Mouse (Mus musculus) splenic B cell, adult 2 months (primary cell): ENCODE measurements around the gene Map2k6.

Experiments
- DNase-seq: peaks from one replicate; pipeline ENCODE4 v3.0.0-alpha.2; 2011; ENCODE audit warnings: low read depth, low spot score
- H3K27me3 ChIP-seq: 2 replicates; pipeline ENCODE4 v1.6.1; 2012; ENCODE audit warnings: mild to moderate bottlenecking, low read length, moderate library complexity, mixed read lengths; ENCODE audit not compliant: control insufficient read depth, poor library complexity, insufficient read depth, severe bottlenecking
- H3K36me3 ChIP-seq: 2 replicates; pipeline ENCODE4 v1.6.1; 2012; ENCODE audit warnings: mild to moderate bottlenecking, low read length, moderate library complexity, mixed read lengths; ENCODE audit not compliant: control insufficient read depth, poor library complexity, insufficient read depth, severe bottlenecking

The Map2k6 gene

GRCm38 (mm10) chr11:110427159-110427561 is 28.2 kb downstream of the Map2k6 start:
- Histone ChIP-seq H3K27me3 (no peaks in the 10 kb centered on the region), H3K36me3 (no peaks in the 10 kb centered on the region)
- peak; percentile 82 for DNase-seq

- no peaks in the 10 kb centered on the region for H3K27me3 ChIP-seq
- no peaks in the 10 kb centered on the region for H3K36me3 ChIP-seq
- DNase-seq = no peak
Measured at GRCm38 (mm10) chr11:110428999-110429398, 30.1 kb downstream of the Map2k6 start.

GRCm38 (mm10) chr11:110429837-110430418 is 31.0 kb downstream of the Map2k6 start:
- Histone ChIP-seq H3K27me3 (no peaks in the 10 kb centered on the region), H3K36me3 (no peaks in the 10 kb centered on the region)
- peak; percentile 44 for DNase-seq

GRCm38 (mm10) chr11:110435839-110436556 is 37.1 kb downstream of the Map2k6 start:
- no peaks in the 10 kb centered on the region for H3K36me3 ChIP-seq
- DNase-seq = no peak
- H3K27me3 ChIP-seq = no peaks in the 10 kb centered on the region; the same call in 1 of the 2 replicates

- no peaks in the 10 kb centered on the region; the same call in 1 of the 2 replicates for H3K27me3 ChIP-seq
- DNase-seq = no peak
- no peaks in the 10 kb centered on the region for H3K36me3 ChIP-seq
Measured at GRCm38 (mm10) chr11:110436998-110437397, 38.1 kb downstream of the Map2k6 start.

DNA sequence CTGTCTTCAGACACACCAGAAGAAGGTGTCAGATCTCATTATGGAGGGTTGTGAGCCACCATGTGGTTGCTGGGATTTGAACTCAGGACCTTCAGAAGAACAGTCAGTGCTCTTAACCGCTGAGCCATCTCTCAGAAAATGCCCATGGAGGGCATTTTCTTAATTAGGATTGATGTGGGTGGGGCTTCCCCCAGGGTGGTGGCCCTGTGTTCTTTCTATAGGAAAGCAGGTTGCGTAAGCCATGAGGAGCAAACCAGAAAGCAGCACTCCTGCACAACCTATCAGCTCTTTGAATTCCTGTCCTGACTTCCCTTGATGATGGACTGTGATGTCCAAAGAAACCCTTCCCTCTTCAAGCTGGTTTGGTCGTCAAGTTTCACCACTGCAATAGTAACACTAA is 39.2 kb downstream of the Map2k6 start:
- DNase-seq = no peak
- Histone ChIP-seq H3K27me3 (no peaks in the 10 kb centered on the region; the same call in 1 of the 2 replicates), H3K36me3 (no peaks in the 10 kb centered on the region)

DNA sequence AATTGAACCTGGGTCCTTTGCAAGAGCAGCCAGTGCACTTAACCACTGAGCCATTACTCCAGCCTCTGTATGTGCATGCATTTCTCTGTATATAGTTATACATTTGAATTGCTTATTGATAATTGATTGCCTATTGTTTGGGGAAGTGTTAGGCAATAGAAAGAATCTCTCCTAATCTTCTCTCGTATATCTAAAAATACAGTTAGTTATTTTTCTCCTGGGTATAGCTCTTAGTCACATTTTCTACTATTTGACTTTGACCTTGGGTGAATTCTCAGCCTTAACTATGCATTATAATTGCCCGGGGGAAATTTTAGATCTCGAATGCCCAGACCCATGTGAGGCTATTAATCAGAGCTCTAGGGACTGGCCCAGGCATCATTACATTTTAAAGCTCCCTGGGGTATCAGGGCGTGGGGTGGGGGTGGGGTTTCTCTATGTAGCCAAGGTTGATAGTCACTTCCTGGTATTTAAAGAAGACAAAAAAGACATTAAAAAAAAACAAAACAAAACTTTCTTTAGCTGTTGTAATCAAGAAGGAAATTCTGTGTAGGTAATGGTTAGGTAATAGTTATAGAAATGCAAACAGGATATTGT is 39.9 kb downstream of the Map2k6 start:
- no peaks in the 10 kb centered on the region; the same call in 1 of the 2 replicates for H3K27me3 ChIP-seq
- DNase-seq = peak; percentile 53
- H3K36me3 ChIP-seq = no peaks in the 10 kb centered on the region

DNA sequence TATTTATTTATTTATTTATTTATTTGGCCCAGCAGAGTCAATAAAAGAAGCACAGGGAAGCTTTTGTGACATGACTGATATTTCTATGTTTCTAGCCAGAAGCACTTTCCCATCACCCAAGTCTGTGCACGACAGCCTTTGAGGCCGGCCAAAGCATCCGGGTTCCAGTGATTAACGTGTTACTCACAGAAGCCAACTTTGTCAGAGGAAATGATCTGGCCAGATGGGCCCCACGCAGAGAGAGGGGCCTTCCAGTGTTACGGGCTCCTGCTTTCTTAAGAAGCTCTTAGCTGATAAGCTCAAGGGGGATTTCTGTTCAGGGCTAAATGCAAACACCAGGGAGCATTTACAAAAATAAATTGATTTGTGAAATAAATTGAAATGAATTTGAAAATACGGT is 40.4 kb downstream of the Map2k6 start:
- H3K27me3 ChIP-seq = no peaks in the 10 kb centered on the region; the same call in 1 of the 2 replicates
- no peak for DNase-seq
- no peaks in the 10 kb centered on the region for H3K36me3 ChIP-seq

GRCm38 (mm10) chr11:110444576-110444975 is 45.7 kb downstream of the Map2k6 start:
- no peaks in the 10 kb centered on the region for H3K36me3 ChIP-seq
- DNase-seq = no peak

DNA sequence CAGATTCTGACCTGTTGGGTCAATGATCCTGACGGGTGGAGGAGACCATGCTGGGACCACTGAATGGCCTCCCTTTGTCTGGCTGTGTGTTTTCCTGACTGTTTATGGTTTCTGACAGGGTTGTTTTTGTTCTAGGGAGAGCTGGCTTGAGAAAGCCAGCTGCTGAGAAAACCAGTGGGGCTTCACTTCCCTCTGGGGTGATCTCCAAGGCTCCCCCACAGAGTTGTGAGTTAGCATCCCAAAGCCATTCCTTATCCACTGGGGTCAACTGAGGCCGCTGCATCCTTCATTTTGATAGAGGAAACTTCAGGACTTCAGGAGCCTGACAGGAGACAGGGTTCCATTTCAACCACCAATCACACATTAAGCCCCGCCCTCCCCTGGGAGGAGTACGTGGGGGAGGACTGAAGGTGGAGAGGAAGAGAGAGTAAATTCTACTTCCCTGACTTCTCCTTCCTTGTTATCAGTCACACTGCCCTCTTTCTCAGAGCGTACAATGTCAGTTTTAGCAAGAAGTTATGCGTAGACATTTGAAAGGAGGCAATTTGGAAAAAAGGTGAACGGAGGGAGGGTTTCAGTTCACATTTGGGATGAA is 49.3 kb downstream of the Map2k6 start:
- no peaks in the 10 kb centered on the region for H3K36me3 ChIP-seq
- DNase-seq = peak; percentile 67
- no peaks in the 10 kb centered on the region for H3K27me3 ChIP-seq

More at GRCm38 (mm10) chr11:110444576-110444975, 45.7 kb downstream of the Map2k6 start:
- H3K27me3 ChIP-seq = no peaks in the 10 kb centered on the region

- Histone ChIP-seq H3K36me3 (no peaks in the 10 kb centered on the region), H3K27me3 (no peaks in the 10 kb centered on the region)
- DNase-seq = no peak
Measured at GRCm38 (mm10) chr11:110448726-110449161, 49.8 kb downstream of the Map2k6 start.

DNA sequence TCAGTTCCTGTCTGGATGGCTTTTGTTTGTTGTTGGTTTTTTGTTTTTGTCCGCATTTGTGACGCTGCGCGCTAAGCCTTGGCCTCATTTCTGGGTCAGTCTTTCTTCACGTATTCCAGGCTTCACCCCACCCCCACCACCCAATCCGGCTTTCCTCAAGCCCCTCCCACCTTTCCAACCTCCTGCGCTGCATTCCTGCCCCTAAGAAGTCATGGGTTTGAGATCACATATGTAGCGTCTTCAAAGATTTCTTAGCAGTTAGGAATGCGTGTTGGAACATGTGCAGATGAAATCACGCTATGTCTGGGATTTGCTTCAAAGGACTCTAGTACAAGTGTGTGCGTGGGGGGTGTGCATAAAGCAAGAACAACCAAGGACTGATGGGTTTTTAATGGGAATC is 50.3 kb downstream of the Map2k6 start:
- no peak for DNase-seq
- Histone ChIP-seq H3K27me3 (no peaks in the 10 kb centered on the region), H3K36me3 (no peaks in the 10 kb centered on the region)

- no peak for DNase-seq
Measured at GRCm38 (mm10) chr11:110450091-110450757, 51.3 kb downstream of the Map2k6 start.

DNA sequence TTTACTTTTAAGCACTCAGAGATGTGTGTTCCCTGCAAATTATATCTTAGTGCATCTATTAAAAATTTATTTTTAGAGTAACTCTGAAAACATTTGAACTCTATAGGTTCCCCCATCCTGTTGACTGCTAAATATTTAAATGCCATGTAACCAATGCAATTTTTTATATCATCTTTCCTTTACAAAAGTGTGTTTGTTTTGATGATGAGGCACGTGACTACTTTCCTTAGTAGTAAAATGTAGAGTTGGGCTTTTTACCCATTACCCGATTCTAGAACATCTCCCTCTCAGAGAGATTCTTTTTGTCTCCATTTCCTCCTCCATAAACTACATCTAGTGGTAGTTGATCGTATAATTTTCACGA is 51.8 kb downstream of the Map2k6 start:
- Histone ChIP-seq H3K36me3 (no peaks in the 10 kb centered on the region), H3K27me3 (no peaks in the 10 kb centered on the region)
- DNase-seq = no peak

More at GRCm38 (mm10) chr11:110450091-110450757, 51.3 kb downstream of the Map2k6 start:
- no peaks in the 10 kb centered on the region for H3K36me3 ChIP-seq
- H3K27me3 ChIP-seq = no peaks in the 10 kb centered on the region
